ENCODE assay signal across 25 mouse cellular contexts in genomic region chr16:4377556-4377955, GRCm38 (mm10). TPM values are rescaled to one million over a fixed set of nuclear protein-coding genes. Genes with fewer than 3 reads are reported as not detected.
DNase-seq lines count a peak whose midpoint lies in the region; ATAC-seq and TF ChIP-seq lines count a peak whose summit lies in the region.
"Had no signal": no experiment of that assay in that cellular context is flagged by ENCODE, and none has a peak within 500 bp of the region (broad histone marks: within the 10 kb centered on the region; RNA-seq: fewer than 3 reads in every experiment).

No protein-coding gene starts in this region.

- DNase-seq in heart, postnatal 0 days (ENCODE audit: low spot score): no peak
- DNase-seq in midbrain, embryonic 11.5 days (ENCODE audit: low spot score, missing footprints): peak; percentile 31
- no peak for DNase-seq in midbrain, embryonic 14.5 days
- DNase-seq in adrenal gland, adult 2 months: peak; percentile 85
- DNase-seq in adrenal gland, postnatal 25 days: peak; percentile 27
- DNase-seq in left cerebral cortex, postnatal 25 days (ENCODE audit: low spot score in 2 of 2): no peak
- no peak for DNase-seq in spleen, postnatal 10 days (ENCODE audit: low spot score in 2 of 2)
- DNase-seq: cerebellum, adult 9-11 months; gastrocnemius, postnatal 14 days; kidney, postnatal 25 days; layer of hippocampus, postnatal 36 days; liver, embryonic 13.5 days; right cerebral cortex, adult 18-20 months; right cerebral cortex, postnatal 4 days; thymus, postnatal 25 days had no signal

- TF ChIP-seq CTCF in heart, postnatal 0 days (IDR thresholded peaks at IDR 0.05; ENCODE audit: low read depth): no peak

- H3K9ac ChIP-seq in heart, postnatal 0 days (replicated peaks; ENCODE audit: low read depth, low read length): no peak overlapping the region
- H3K9ac ChIP-seq in heart, embryonic 11.5 days (ENCODE audit: low read depth, low read length): no peak overlapping the region
- H3K9ac ChIP-seq in midbrain, embryonic 11.5 days (ENCODE audit: low read length): no peak overlapping the region
- H3K9ac ChIP-seq in midbrain, embryonic 14.5 days (replicated peaks; ENCODE audit: low read length): no peak overlapping the region
- H3K9ac ChIP-seq: forebrain, embryonic 15.5 days; intestine, embryonic 15.5 days; limb, embryonic 12.5 days; liver, embryonic 13.5 days; lung, embryonic 15.5 days; midbrain, embryonic 13.5 days; stomach, embryonic 15.5 days had no signal

- H3K4me2 ChIP-seq in heart, postnatal 0 days (ENCODE audit: low read depth, low read length): no peak overlapping the region
- no peak overlapping the region for H3K4me2 ChIP-seq in heart, embryonic 11.5 days
- H3K4me2 ChIP-seq in midbrain, embryonic 11.5 days: no peak overlapping the region
- H3K4me2 ChIP-seq in midbrain, embryonic 14.5 days (ENCODE audit: low read length): no peak overlapping the region
- H3K4me2 ChIP-seq: forebrain, embryonic 15.5 days; intestine, embryonic 15.5 days; limb, embryonic 12.5 days; liver, embryonic 13.5 days; lung, embryonic 15.5 days; midbrain, embryonic 13.5 days; stomach, embryonic 15.5 days had no signal

- peaks cover 13% of the 10 kb centered on the region for H3K4me1 ChIP-seq in heart, postnatal 0 days (ENCODE audit: control insufficient read depth, insufficient read depth)
- no peaks in the 10 kb centered on the region for H3K4me1 ChIP-seq in heart, embryonic 11.5 days (ENCODE audit: control insufficient read depth, insufficient read depth, low read length)
- H3K4me1 ChIP-seq in midbrain, embryonic 11.5 days (ENCODE audit: control insufficient read depth, insufficient read depth, low read length): no peaks in the 10 kb centered on the region
- H3K4me1 ChIP-seq in midbrain, embryonic 14.5 days (ENCODE audit: control insufficient read depth, insufficient read depth, low read length): no peaks in the 10 kb centered on the region
- H3K4me1 ChIP-seq: embryonic facial prominence, embryonic 10.5 days; forebrain, embryonic 15.5 days; hindbrain, embryonic 10.5 days; limb, embryonic 12.5 days; midbrain, embryonic 13.5 days; stomach, embryonic 15.5 days had no signal

- TF ChIP-seq EP300 in heart, postnatal 0 days (IDR thresholded peaks at IDR 0.05; ENCODE audit: low read depth): no peak

- peak; percentile 80 for ATAC-seq in heart, postnatal 0 days (ENCODE audit: insufficient read depth, low read depth)
- no peak for ATAC-seq in heart, embryonic 11.5 days (replicated peaks; ENCODE audit: insufficient number of reproducible peaks, low FRiP score, low TSS enrichment)
- no peak for ATAC-seq in midbrain, embryonic 11.5 days (ENCODE audit: low FRiP score)
- ATAC-seq in midbrain, embryonic 14.5 days (ENCODE audit: low FRiP score, low TSS enrichment): no peak
- ATAC-seq: forebrain, embryonic 15.5 days; hindbrain, embryonic 16.5 days; intestine, embryonic 15.5 days; midbrain, embryonic 13.5 days had no signal

- peak overlapping the region; percentile 7; the same call in 1 of the 2 replicates for H3K27ac ChIP-seq in heart, postnatal 0 days (ENCODE audit: low read depth)
- H3K27ac ChIP-seq in heart, embryonic 11.5 days (ENCODE audit: low read depth, low read length): no peak overlapping the region
- no peak overlapping the region for H3K27ac ChIP-seq in midbrain, embryonic 11.5 days (ENCODE audit: low read depth, low read length)
- H3K27ac ChIP-seq in midbrain, embryonic 14.5 days (replicated peaks; ENCODE audit: low read depth, low read length): no peak overlapping the region
- H3K27ac ChIP-seq: embryonic facial prominence, embryonic 10.5 days; forebrain, embryonic 15.5 days; hindbrain, embryonic 10.5 days; intestine, embryonic 15.5 days; limb, embryonic 12.5 days; liver, embryonic 13.5 days; lung, embryonic 15.5 days; midbrain, embryonic 13.5 days; stomach, embryonic 15.5 days had no signal

- WGBS in heart, postnatal 0 days: 49% methylated on average over 5 of the region's 5 CpGs
- 71% methylated on average over 5 of the region's 5 CpGs for WGBS in heart, embryonic 11.5 days (ENCODE audit: insufficient replicate concordance)
- 76% methylated on average over 5 of the region's 5 CpGs for whole genome bisulfite sequencing in midbrain, embryonic 11.5 days
- 82% methylated on average over 5 of the region's 5 CpGs for WGBS in midbrain, embryonic 14.5 days

- no peaks in the 10 kb centered on the region for H3K9me3 ChIP-seq in heart, postnatal 0 days (replicated peaks; ENCODE audit: control insufficient read depth, low read length)
- H3K9me3 ChIP-seq in heart, embryonic 11.5 days (replicated peaks; ENCODE audit: control insufficient read depth, low read length): no peaks in the 10 kb centered on the region
- no peaks in the 10 kb centered on the region for H3K9me3 ChIP-seq in midbrain, embryonic 11.5 days (ENCODE audit: control insufficient read depth, low read length)
- H3K9me3 ChIP-seq in midbrain, embryonic 14.5 days (ENCODE audit: control insufficient read depth, low read length): no peaks in the 10 kb centered on the region
- H3K9me3 ChIP-seq: embryonic facial prominence, embryonic 10.5 days; forebrain, embryonic 15.5 days; hindbrain, embryonic 10.5 days; intestine, embryonic 15.5 days; limb, embryonic 12.5 days; liver, embryonic 13.5 days; lung, embryonic 15.5 days; midbrain, embryonic 13.5 days; stomach, embryonic 15.5 days had no signal

- no peaks in the 10 kb centered on the region for H3K27me3 ChIP-seq in heart, postnatal 0 days (ENCODE audit: control insufficient read depth, insufficient read depth, low read length)
- H3K27me3 ChIP-seq in heart, embryonic 11.5 days (ENCODE audit: control insufficient read depth, insufficient read depth, low read length): no peaks in the 10 kb centered on the region
- no peaks in the 10 kb centered on the region for H3K27me3 ChIP-seq in midbrain, embryonic 11.5 days (ENCODE audit: control insufficient read depth, insufficient read depth, low read length)
- H3K27me3 ChIP-seq in midbrain, embryonic 14.5 days (ENCODE audit: control insufficient read depth, insufficient read depth, low read length): no peaks in the 10 kb centered on the region
- H3K27me3 ChIP-seq: forebrain, embryonic 15.5 days; intestine, embryonic 15.5 days; limb, embryonic 12.5 days; liver, embryonic 13.5 days; lung, embryonic 15.5 days; midbrain, embryonic 13.5 days; stomach, embryonic 15.5 days had no signal

- no peaks in the 10 kb centered on the region for H3K36me3 ChIP-seq in heart, postnatal 0 days (replicated peaks; ENCODE audit: control insufficient read depth, insufficient read depth, low read length)
- no peaks in the 10 kb centered on the region for H3K36me3 ChIP-seq in heart, embryonic 11.5 days (ENCODE audit: control insufficient read depth, insufficient read depth, low read length)
- H3K36me3 ChIP-seq in midbrain, embryonic 11.5 days (ENCODE audit: control insufficient read depth, insufficient read depth, low read length): no peaks in the 10 kb centered on the region
- no peaks in the 10 kb centered on the region for H3K36me3 ChIP-seq in midbrain, embryonic 14.5 days (ENCODE audit: control insufficient read depth, insufficient read depth, low read length)
- H3K36me3 ChIP-seq: embryonic facial prominence, embryonic 10.5 days; forebrain, embryonic 15.5 days; hindbrain, embryonic 10.5 days; intestine, embryonic 15.5 days; limb, embryonic 12.5 days; liver, embryonic 13.5 days; lung, embryonic 15.5 days; midbrain, embryonic 13.5 days; stomach, embryonic 15.5 days had no signal

- intact Hi-C loops in left cerebral cortex, postnatal 25 days (cut with DNase I): no loop called here

- H3K4me3 ChIP-seq in heart, postnatal 0 days (ENCODE audit: low read depth, low read length): no peak overlapping the region
- no peak overlapping the region for H3K4me3 ChIP-seq in heart, embryonic 11.5 days (ENCODE audit: low read depth, low read length)
- no peak overlapping the region for H3K4me3 ChIP-seq in midbrain, embryonic 11.5 days (ENCODE audit: low read depth, low read length)
- no peak overlapping the region for H3K4me3 ChIP-seq in midbrain, embryonic 14.5 days (replicated peaks; ENCODE audit: low read depth, low read length)
- H3K4me3 ChIP-seq: embryonic facial prominence, embryonic 10.5 days; forebrain, embryonic 15.5 days; hindbrain, embryonic 10.5 days; intestine, embryonic 15.5 days; limb, embryonic 12.5 days; liver, embryonic 13.5 days; lung, embryonic 15.5 days; midbrain, embryonic 13.5 days; stomach, embryonic 15.5 days had no signal

RNA-seq across cellular contexts. Expression of gene Adcy9, which starts 42.7 kb away (rescaled TPM):
- 19.0 and 22.2 TPM in 2 replicates for total RNA-seq in heart, postnatal 0 days (2014; rRNA removed; ENCODE audit: low replicate concordance)
- polyA plus RNA-seq in heart, postnatal 0 days (2015; fragmentation: Nextera tagmentation; extraction: Ambion mirVana): 1.8 and 2.0 TPM in 2 replicates
- 0.99 and 1.2 TPM in 2 replicates for polyA plus RNA-seq in heart, embryonic 11.5 days (2014; fragmentation: Nextera tagmentation; extraction: Ambion mirVana)
- 1.2 and 1.3 TPM in 2 replicates for polyA plus RNA-seq in midbrain, embryonic 11.5 days (2014; fragmentation: Nextera tagmentation; extraction: Ambion mirVana)
- polyA plus RNA-seq in midbrain, embryonic 14.5 days (2014; fragmentation: Nextera tagmentation; extraction: Ambion mirVana): 5.3 and 5.8 TPM in 2 replicates
- total RNA-seq in adrenal gland, adult 2 months (2021): 10 to 100 TPM; 43.2 to 50.9 TPM
- 38.2 and 56.7 TPM in 2 replicates for polyA plus RNA-seq in adrenal gland, adult 2 months (2012; rRNA removed)
- total RNA-seq in adrenal gland, postnatal 25 days (2021): 59.2 and 85.6 TPM in 2 replicates
- 10 to 100 TPM; 66.7 to 67.7 TPM for total RNA-seq in left cerebral cortex, postnatal 25 days (2021)

Comparison
In these comparisons a context has a peak if more than half of its experiments do, and no peak if none do; other contexts are left out.
1. DNase-seq: peak in midbrain, embryonic 11.5 days (single experiment), adrenal gland, adult 2 months (single experiment) and adrenal gland, postnatal 25 days (single experiment); none in heart, postnatal 0 days (single experiment), midbrain, embryonic 14.5 days (single experiment), left cerebral cortex, postnatal 25 days (0 of 2) and spleen, postnatal 10 days (0 of 2).